ENCODE assay signal across 17 mouse cellular contexts in the genomic region with DNA sequence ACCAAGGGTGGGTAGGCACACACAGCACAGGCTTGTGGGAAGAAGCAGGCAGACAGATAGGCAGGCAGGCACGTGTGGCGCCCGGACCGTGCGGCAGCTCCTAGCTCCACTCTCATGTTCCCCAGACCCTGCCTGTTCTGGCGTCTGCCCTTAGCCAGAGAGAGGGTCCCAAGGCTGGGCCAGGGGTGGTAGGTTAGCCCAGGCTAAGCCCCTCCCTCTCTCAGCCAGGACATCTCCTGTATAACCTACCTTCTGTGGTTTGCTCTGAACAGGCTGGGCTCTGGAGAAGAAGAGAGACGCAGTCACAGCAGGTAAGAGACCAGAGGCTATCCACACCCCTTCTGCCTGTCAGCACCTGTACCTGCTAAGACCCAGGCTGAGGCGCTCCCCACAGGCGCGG. TPM values are rescaled to one million over a fixed set of nuclear protein-coding genes. Genes with fewer than 3 reads are reported as not detected.
"Had no signal": no experiment of that assay in that cellular context is flagged by ENCODE, and none has a peak within 500 bp of the region (broad histone marks: within the 10 kb centered on the region; RNA-seq: fewer than 3 reads in every experiment).

No protein-coding gene starts in this region.

- ATAC-seq: midbrain, embryonic 13.5 days; midbrain, embryonic 16.5 days had no signal

- H3K27ac ChIP-seq: kidney, embryonic 15.5 days; limb, embryonic 12.5 days; limb, embryonic 15.5 days; liver, embryonic 13.5 days; midbrain, embryonic 10.5 days; midbrain, embryonic 13.5 days had no signal

- H3K9ac ChIP-seq: kidney, embryonic 15.5 days; limb, embryonic 12.5 days; limb, embryonic 15.5 days; liver, embryonic 13.5 days; midbrain, embryonic 13.5 days had no signal

- H3K27me3 ChIP-seq: kidney, embryonic 15.5 days; limb, embryonic 12.5 days; limb, embryonic 15.5 days; liver, embryonic 13.5 days; midbrain, embryonic 13.5 days had no signal

- DNase-seq: kidney, adult 8-10 months; kidney, postnatal 10 days; kidney, postnatal 36 days; left cerebral cortex, postnatal 4 days; liver, embryonic 13.5 days; lung, adult 2 months; lung, postnatal 14 days; lung, postnatal 4 days; thymus, postnatal 25 days had no signal

- H3K9me3 ChIP-seq: kidney, embryonic 15.5 days; limb, embryonic 12.5 days; limb, embryonic 15.5 days; liver, embryonic 13.5 days; midbrain, embryonic 10.5 days; midbrain, embryonic 13.5 days had no signal

- H3K4me3 ChIP-seq: kidney, embryonic 15.5 days; limb, embryonic 12.5 days; limb, embryonic 15.5 days; liver, embryonic 13.5 days; midbrain, embryonic 10.5 days; midbrain, embryonic 13.5 days had no signal

- H3K4me2 ChIP-seq: kidney, embryonic 15.5 days; limb, embryonic 12.5 days; limb, embryonic 15.5 days; liver, embryonic 13.5 days; midbrain, embryonic 13.5 days had no signal

RNA-seq across cellular contexts. Expression of a gene that starts 20.6 kb away (rescaled TPM):
- total RNA-seq: monocyte, adult 5-6 weeks had no signal

RNA-seq across cellular contexts. Expression of a gene that starts 44.5 kb away (rescaled TPM):
- total RNA-seq: monocyte, adult 5-6 weeks had no signal
- polyA plus RNA-seq: liver, embryonic 13.5 days; liver, embryonic 16.5 days had no signal
